Mouse (Mus musculus): ENCODE measurements at regions not wholly inside any gene's neighbourhood (a gene's known extent, or its start where the extent isn't known, plus 50 kb on each side); places are given as distances from the start of the nearest gene placed in this dataset.

DNA sequence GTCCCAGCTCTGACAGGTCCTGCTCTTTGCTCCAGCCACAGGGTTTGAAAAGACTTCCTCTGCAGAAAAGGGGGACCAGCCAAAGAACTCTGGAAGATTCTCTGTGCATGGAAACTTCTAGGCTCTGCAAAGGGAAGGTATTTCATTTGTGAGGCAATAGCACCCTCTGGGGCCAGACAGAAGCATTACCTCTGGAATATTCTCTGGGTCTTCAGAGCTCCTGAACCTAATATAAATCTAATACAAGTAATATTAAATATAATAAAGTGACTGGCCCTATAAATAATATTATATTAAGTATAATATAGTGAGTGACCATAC lies 109.4 kb upstream of the Gm14444 start:
- H3K4me2 ChIP-seq, result no peak overlapping the region
- H3K36me3 ChIP-seq (replicated peaks), result no peaks in the 10 kb centered on the region
- H3K9ac ChIP-seq, result no peak overlapping the region
- no peak overlapping the region for H3K4me3 ChIP-seq (replicated peaks)
- H3K27ac ChIP-seq, result no peak overlapping the region
- peak; percentile 22; the same call in 1 of the 2 replicates for ATAC-seq (ENCODE audit: low FRiP score)
- no peaks in the 10 kb centered on the region for H3K27me3 ChIP-seq
- no peaks in the 10 kb centered on the region for H3K4me1 ChIP-seq
- H3K9me3 ChIP-seq, result no peaks in the 10 kb centered on the region

DNA sequence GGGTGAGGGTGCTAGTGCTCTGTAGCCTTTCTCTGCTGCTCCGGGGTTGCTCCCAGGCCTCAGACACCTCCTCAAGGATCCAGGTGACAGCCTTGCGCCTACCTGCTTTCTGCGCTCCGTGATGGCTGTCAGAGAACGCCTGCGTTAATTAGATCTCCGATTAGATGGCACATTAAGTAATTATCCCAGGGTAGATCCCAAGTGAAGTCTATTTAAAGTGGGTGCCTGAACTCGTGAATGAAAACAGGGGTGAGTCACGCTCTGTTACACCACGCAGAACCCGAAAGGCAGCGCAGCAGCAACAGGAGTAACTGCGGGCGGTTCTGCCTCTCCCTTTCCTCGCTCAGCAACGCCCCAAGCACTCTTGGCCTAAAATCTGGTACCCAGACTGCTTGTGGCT lies 108.2 kb upstream of the Gm14444 start:
- Histone ChIP-seq H3K9me3 (no peaks in the 10 kb centered on the region), H3K4me3 (replicated peaks) (no peak overlapping the region), H3K36me3 (replicated peaks) (no peaks in the 10 kb centered on the region), H3K4me2 (no peak overlapping the region), H3K27me3 (no peaks in the 10 kb centered on the region), H3K9ac (no peak overlapping the region), H3K27ac (no peak overlapping the region), H3K4me1 (0 out of 2 replicates have a peak, but pooled peaks cover 5% of the 10 kb centered on the region)
- WGBS, result 89% methylated on average over 16 of the region's 16 CpGs
- no peak for ATAC-seq (ENCODE audit: low FRiP score)

DNA sequence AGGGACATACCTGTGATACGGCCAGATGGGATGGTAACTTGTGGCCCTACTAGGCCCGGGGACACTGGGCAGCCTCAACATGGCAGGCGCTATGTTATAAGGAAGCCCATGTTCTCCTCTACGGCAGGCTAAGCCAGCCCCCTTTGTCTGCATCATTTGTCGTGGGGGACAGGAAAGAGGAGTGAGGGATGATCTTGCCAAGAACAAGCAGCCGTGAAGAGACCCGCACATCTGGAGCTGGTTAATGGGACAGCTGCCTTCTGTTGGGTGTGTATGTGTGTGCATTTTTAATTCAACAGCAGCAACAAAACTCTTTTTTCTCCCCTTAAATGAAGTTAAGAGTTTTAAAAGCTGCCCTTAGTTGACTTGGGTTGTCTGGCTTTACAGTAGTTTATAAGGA lies 106.4 kb upstream of the Gm14444 start:
- no peak overlapping the region for H3K9ac ChIP-seq
- H3K4me1 ChIP-seq, result 0 out of 2 replicates have a peak, but pooled peaks cover 5% of the 10 kb centered on the region
- no peak overlapping the region for H3K27ac ChIP-seq
- 83% methylated on average over 7 of the region's 7 CpGs for WGBS
- H3K9me3 ChIP-seq, result no peaks in the 10 kb centered on the region
- no peaks in the 10 kb centered on the region for H3K27me3 ChIP-seq
- H3K36me3 ChIP-seq (replicated peaks), result no peaks in the 10 kb centered on the region
- H3K4me2 ChIP-seq, result no peak overlapping the region
- H3K4me3 ChIP-seq (replicated peaks), result no peak overlapping the region
- ATAC-seq (ENCODE audit: low FRiP score), result no peak

GRCm38 (mm10) chr2:174905865-174906639 lies 104.0 kb upstream of the Gm14444 start:
- Histone ChIP-seq H3K36me3 (replicated peaks) (no peaks in the 10 kb centered on the region), H3K27me3 (no peaks in the 10 kb centered on the region), H3K27ac (no peak overlapping the region), H3K9me3 (no peaks in the 10 kb centered on the region), H3K4me2 (no peak overlapping the region), H3K4me3 (replicated peaks) (no peak overlapping the region), H3K9ac (no peak overlapping the region), H3K4me1 (0 out of 2 replicates have a peak, but pooled peaks cover 5% of the 10 kb centered on the region)
- 18% methylated on average over 6 of the region's 6 CpGs for WGBS
- peak; percentile 82 for ATAC-seq (ENCODE audit: low FRiP score)

DNA sequence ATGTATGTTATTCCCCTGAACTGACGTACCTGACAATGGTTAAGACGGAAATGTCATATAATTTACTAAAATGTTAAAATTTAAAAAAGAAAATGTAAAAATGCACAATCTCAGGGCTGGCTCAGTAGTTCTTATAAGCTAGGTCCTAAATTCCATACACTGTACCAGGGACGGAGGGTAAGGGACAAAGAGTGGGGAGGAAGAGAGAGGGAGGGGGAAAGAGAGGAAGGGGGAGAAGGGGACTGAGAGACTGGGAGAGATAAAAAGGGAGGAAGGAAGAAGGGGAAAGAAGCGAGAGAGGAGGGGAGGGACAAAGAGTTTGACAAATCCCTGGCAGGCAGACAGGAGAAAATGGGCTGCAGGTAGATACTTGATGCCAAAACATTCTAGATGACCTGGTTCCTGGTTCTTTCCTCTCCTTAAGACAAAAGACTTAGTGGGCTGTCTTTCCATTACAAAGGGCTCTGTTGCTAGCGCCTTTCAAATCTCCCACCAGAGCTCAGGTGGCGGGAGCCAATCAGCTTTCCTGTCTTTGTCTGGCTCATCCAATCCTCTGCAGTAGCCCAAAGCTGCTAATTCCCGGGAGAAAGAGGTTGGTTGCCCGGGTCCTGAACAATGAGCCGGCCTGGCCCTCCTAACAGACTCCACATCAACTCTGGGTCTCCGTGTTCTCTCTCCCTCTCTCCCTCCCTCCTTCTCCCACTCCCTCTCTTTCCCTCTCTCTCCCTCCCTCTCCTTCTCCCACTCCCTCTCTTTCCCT lies 92.7 kb upstream of the Gm14444 start:
- Histone ChIP-seq H3K36me3 (replicated peaks) (no peaks in the 10 kb centered on the region), H3K4me1 (peaks cover 24% of the 10 kb centered on the region), H3K27ac (peak overlapping the region; percentile 97), H3K27me3 (no peaks in the 10 kb centered on the region), H3K9ac (peak overlapping the region; percentile 49; the same call in 1 of the 2 replicates), H3K4me3 (replicated peaks) (0 out of 2 replicates have a peak overlapping the region, but pooled peaks have one; percentile 4), H3K9me3 (no peaks in the 10 kb centered on the region), H3K4me2 (peak overlapping the region; percentile 41)
- ATAC-seq (ENCODE audit: low FRiP score), result peak; percentile 95
- WGBS, result 10% methylated on average over 10 of the region's 10 CpGs

GRCm38 (mm10) chr2:174917975-174918374 lies 92.1 kb upstream of the Gm14444 start:
- Histone ChIP-seq H3K36me3 (replicated peaks) (no peaks in the 10 kb centered on the region), H3K4me2 (peak overlapping the region; percentile 41), H3K9me3 (no peaks in the 10 kb centered on the region), H3K27ac (peak overlapping the region; percentile 97), H3K4me1 (peaks cover 24% of the 10 kb centered on the region), H3K9ac (peak overlapping the region; percentile 49), H3K27me3 (no peaks in the 10 kb centered on the region), H3K4me3 (replicated peaks) (0 out of 2 replicates have a peak overlapping the region, but pooled peaks have one; percentile 4)
- 12% methylated on average over 5 of the region's 5 CpGs for WGBS
- ATAC-seq (ENCODE audit: low FRiP score), result peak; percentile 65

- H3K4me1 ChIP-seq, result peaks cover 19% of the 10 kb centered on the region
Measured at GRCm38 (mm10) chr2:174922208-174922607, 87.8 kb upstream of the Gm14444 start.

DNA sequence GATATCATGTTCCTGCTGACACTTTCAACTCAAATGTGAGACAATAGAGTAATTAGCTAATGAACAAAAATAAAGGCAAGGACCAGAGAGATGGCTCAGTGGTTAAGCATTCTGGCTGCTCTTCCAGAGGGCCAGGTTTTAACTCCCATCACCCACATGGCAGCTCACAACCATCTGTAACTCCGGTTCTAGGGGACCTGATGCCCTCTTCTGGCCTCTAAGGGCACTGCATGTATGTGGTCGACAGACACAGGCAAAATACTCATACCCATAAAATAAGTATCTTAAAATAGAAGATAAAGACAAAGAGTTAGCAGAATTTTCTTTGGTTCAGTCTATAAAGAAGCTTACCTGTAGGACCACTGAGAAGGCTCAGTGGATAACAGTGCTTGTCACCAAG lies 80.3 kb upstream of the Gm14444 start:
- Histone ChIP-seq H3K27me3 (no peaks in the 10 kb centered on the region), H3K9ac (no peak overlapping the region), H3K36me3 (replicated peaks) (no peaks in the 10 kb centered on the region), H3K4me2 (no peak overlapping the region), H3K4me1 (no peaks in the 10 kb centered on the region), H3K9me3 (no peaks in the 10 kb centered on the region), H3K27ac (no peak overlapping the region), H3K4me3 (replicated peaks) (no peak overlapping the region)
- WGBS, result 73% methylated on average over 2 of the region's 2 CpGs
- ATAC-seq (ENCODE audit: low FRiP score), result no peak

More at GRCm38 (mm10) chr2:174922208-174922607, 87.8 kb upstream of the Gm14444 start:
- Histone ChIP-seq H3K9me3 (no peaks in the 10 kb centered on the region), H3K9ac (no peak overlapping the region), H3K4me3 (replicated peaks) (no peak overlapping the region), H3K27me3 (no peaks in the 10 kb centered on the region), H3K4me2 (no peak overlapping the region), H3K36me3 (replicated peaks) (no peaks in the 10 kb centered on the region), H3K27ac (no peak overlapping the region)
- 90% methylated on average over 4 of the region's 4 CpGs for WGBS
- no peak for ATAC-seq (ENCODE audit: low FRiP score)

GRCm38 (mm10) chr2:174932137-174933012 lies 77.7 kb upstream of the Gm14444 start:
- ATAC-seq (ENCODE audit: low FRiP score), result peak; percentile 68
- 35% methylated on average over 20 of the region's 20 CpGs for WGBS
- H3K4me2 ChIP-seq, result no peak overlapping the region
- H3K27ac ChIP-seq, result no peak overlapping the region
- H3K4me3 ChIP-seq (replicated peaks), result no peak overlapping the region
- H3K9ac ChIP-seq, result no peak overlapping the region
- H3K4me1 ChIP-seq, result no peaks in the 10 kb centered on the region
- no peaks in the 10 kb centered on the region for H3K27me3 ChIP-seq
- H3K9me3 ChIP-seq, result no peaks in the 10 kb centered on the region
- H3K36me3 ChIP-seq (replicated peaks), result no peaks in the 10 kb centered on the region

DNA sequence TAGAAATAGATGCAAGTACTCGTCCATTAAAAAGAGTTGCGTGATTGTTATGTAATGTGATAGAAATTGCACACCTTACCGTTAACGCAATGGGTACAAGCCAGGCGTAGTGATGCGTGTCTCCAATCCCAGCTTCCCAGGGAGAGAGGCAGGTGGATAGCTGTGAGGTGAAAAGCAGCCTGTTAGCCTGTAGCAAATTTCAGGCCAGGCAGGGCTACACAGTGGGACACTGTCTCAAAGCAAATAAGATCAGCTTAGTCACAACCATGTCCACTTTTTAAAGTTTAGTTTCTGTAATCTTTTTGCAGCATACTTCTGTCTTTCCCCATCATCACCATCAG lies 77.1 kb upstream of the Gm14444 start:
- H3K9ac ChIP-seq, result no peak overlapping the region
- 13% methylated on average over 6 of the region's 6 CpGs for WGBS
- H3K27me3 ChIP-seq, result no peaks in the 10 kb centered on the region
- H3K4me2 ChIP-seq, result no peak overlapping the region
- H3K4me3 ChIP-seq (replicated peaks), result no peak overlapping the region
- no peaks in the 10 kb centered on the region for H3K36me3 ChIP-seq (replicated peaks)
- H3K4me1 ChIP-seq, result no peaks in the 10 kb centered on the region
- no peaks in the 10 kb centered on the region for H3K9me3 ChIP-seq
- ATAC-seq (ENCODE audit: low FRiP score), result peak; percentile 49
- H3K27ac ChIP-seq, result no peak overlapping the region

- Histone ChIP-seq H3K4me3 (replicated peaks) (no peak overlapping the region), H3K36me3 (replicated peaks) (no peaks in the 10 kb centered on the region), H3K4me2 (no peak overlapping the region), H3K4me1 (no peaks in the 10 kb centered on the region), H3K27ac (no peak overlapping the region), H3K27me3 (no peaks in the 10 kb centered on the region), H3K9ac (no peak overlapping the region), H3K9me3 (no peaks in the 10 kb centered on the region)
- 35% methylated on average over 5 of the region's 5 CpGs for WGBS
- ATAC-seq (ENCODE audit: low FRiP score), result no peak
Measured at GRCm38 (mm10) chr2:174936665-174937064, 73.4 kb upstream of the Gm14444 start.

DNA sequence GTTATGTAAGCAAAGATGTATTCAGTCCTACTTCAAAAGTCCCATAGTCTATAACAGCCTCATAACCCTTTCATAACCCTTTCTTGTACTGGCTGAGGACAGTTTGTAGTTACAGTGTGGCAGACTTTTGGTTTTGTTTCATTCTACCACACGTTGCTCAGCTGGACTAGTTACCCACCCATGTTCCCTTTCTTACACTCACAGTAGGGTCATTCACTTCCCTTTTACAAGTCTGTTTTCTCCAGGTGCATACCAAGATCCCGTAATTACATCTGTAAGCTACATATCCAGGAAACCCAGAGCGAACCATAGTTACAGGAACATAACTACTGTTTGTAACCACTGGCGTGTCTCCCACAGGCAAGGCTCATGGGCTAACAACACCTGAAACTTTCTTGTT lies 72.1 kb upstream of the Gm14444 start:
- Histone ChIP-seq H3K4me3 (replicated peaks) (no peak overlapping the region), H3K36me3 (replicated peaks) (no peaks in the 10 kb centered on the region), H3K9ac (no peak overlapping the region), H3K4me1 (no peaks in the 10 kb centered on the region), H3K27me3 (no peaks in the 10 kb centered on the region), H3K27ac (no peak overlapping the region), H3K4me2 (no peak overlapping the region), H3K9me3 (no peaks in the 10 kb centered on the region)
- whole genome bisulfite sequencing, result 82% methylated on average over 4 of the region's 4 CpGs
- no peak for ATAC-seq (ENCODE audit: low FRiP score)

Data from forebrain, embryonic 12.5 days (tissue).